Mouse (Mus musculus) midbrain, embryonic 16.5 days (tissue): Measurements from ENCODE around the gene Dusp10. TPM values are rescaled to one million over a fixed set of nuclear protein-coding genes. Genes with fewer than 3 reads are reported as not detected.

Experiments used
- ATAC-seq: fragments of 200-750 bp; cut with Nextera tagmentation; 2 replicates; pipeline ENCODE4 v1.8.0; 2017; ENCODE audit warnings: moderate TSS enrichment
- H3K27ac ChIP-seq: fragments of 300-500 bp; sonication (generic); 2 replicates; pipeline ENCODE4 v1.5.1; 2014; ENCODE audit warnings: mild to moderate bottlenecking, low read length, mixed read lengths
- H3K27me3 ChIP-seq: fragments of 300-500 bp; sonication (generic); 2 replicates; pipeline ENCODE4 v1.6.1; 2014; ENCODE audit warnings: low read depth, low read length, mixed read lengths; ENCODE audit not compliant: control insufficient read depth, insufficient read depth
- H3K36me3 ChIP-seq: fragments of 300-500 bp; sonication (generic); 2 replicates; pipeline ENCODE4 v1.6.1; 2014; ENCODE audit warnings: mild to moderate bottlenecking, low read length, moderate library complexity, mixed read lengths; ENCODE audit not compliant: control insufficient read depth, insufficient read depth
- H3K4me1 ChIP-seq: fragments of 300-500 bp; sonication (generic); 2 replicates; pipeline ENCODE4 v1.6.1; 2014; ENCODE audit warnings: mild to moderate bottlenecking, low read length, mixed read lengths; ENCODE audit not compliant: control insufficient read depth, insufficient read depth
- H3K4me2 ChIP-seq: fragments of 300-500 bp; sonication (generic); 2 replicates; pipeline ENCODE4 v1.6.1; 2014; ENCODE audit warnings: mild to moderate bottlenecking, low read length, mixed read lengths
- H3K4me3 ChIP-seq: fragments of 300-500 bp; sonication (generic); 2 replicates; pipeline ENCODE4 v1.5.1; 2014; ENCODE audit warnings: low read depth, mild to moderate bottlenecking, low read length, moderate library complexity, mixed read lengths
- H3K9ac ChIP-seq: fragments of 300-500 bp; sonication (generic); 2 replicates; pipeline ENCODE4 v1.6.1; 2014; ENCODE audit warnings: low read depth, low read length, mixed read lengths
- H3K9me3 ChIP-seq: fragments of 300-500 bp; sonication (generic); replicated peaks from 2 replicates; pipeline ENCODE4 v1.6.1; 2014; ENCODE audit warnings: mild to moderate bottlenecking, low read length, mixed read lengths; ENCODE audit not compliant: control insufficient read depth, poor library complexity, severe bottlenecking
- WGBS: fragments of 180-500 bp; shearing (Covaris S2); extraction: QIAGEN DNeasy Blood & Tissue Kit; methylation state at CpG from one replicate; pipeline ENCODE4 v1.1.7; 2014; 5-methylcytosine and 5-hydroxymethylcytosine counted together
- polyA plus RNA-seq: library from polyadenylated mRNA; unstranded; fragments of >200 nt; fragmentation: Nextera tagmentation; extraction: Ambion mirVana; gene quantifications from 2 replicates; pipeline ENCODE4 v1.2.1, GENCODE M21; 2015

Dusp10 gene
- polyA plus RNA-seq, 1 experiment from 2014 or later = 5.2 TPM

DNA sequence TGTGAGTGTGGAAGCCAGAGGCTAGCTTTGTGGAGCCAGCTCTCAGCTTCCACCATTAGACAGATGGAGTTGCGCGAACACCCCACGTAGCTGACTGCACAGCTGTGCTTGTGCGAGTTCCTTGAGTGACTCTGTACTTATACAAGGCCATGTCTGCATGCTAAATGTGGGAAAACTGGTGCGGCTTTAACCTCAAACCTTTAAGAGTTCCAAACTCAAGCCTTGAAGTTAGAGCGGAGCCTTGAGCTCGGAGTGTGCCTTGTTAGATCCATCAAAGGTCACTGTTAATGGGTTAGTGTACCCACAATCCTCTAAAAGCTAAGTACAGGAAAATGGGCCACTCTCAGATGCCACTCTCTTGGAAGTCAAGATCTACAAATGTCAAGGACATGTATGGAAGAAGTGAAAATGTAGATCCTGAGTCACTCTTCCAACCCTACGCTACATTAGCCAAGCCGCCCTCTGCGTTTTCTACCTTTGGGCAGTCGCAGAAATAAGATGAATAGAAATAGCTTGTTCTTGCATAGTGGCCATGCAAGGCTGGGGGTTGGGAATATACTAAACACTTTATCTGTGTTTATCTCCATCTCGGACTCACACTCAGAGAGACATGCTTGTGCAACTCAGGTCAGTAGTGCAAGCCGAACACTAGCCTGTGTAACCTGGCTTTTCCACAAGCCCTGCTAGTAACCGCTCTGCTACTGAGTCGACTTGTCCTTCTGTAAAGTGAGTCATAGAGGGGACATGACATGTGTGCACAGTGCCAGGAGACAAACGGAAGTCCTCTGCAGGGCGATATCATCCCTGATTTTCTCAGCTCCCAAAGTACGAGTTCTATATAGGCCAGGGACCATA is 54.8 kb downstream of the Dusp10 start:
- Histone ChIP-seq H3K4me3 (no peak overlapping the region), H3K9me3 (no peaks in the 10 kb centered on the region), H3K27ac (no peak overlapping the region), H3K4me2 (no peak overlapping the region), H3K4me1 (peaks cover 7% of the 10 kb centered on the region; the same call in 1 of the 2 replicates), H3K36me3 (no peaks in the 10 kb centered on the region), H3K9ac (no peak overlapping the region), H3K27me3 (no peaks in the 10 kb centered on the region)
- WGBS = 96% methylated on average over 18 of the region's 18 CpGs
- no peak for ATAC-seq

DNA sequence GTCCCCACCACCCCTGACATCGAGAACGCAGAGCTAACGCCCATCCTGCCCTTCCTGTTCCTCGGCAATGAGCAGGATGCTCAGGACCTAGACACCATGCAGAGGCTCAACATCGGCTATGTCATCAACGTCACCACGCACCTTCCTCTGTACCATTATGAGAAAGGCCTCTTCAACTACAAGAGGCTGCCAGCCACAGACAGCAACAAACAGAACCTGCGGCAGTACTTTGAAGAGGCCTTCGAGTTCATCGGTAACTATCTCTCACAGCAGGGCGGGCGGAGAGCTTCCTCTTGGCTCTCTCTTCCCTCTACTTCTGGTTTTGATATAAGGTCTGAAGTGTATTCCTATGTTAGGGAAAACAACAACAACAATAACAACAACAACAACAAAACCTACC is 55.9 kb downstream of the Dusp10 start:
- no peaks in the 10 kb centered on the region for H3K9me3 ChIP-seq
- no peaks in the 10 kb centered on the region for H3K36me3 ChIP-seq
- H3K4me2 ChIP-seq = no peak overlapping the region
- H3K4me3 ChIP-seq = no peak overlapping the region
- no peak overlapping the region for H3K27ac ChIP-seq
- peaks cover 7% of the 10 kb centered on the region; the same call in 1 of the 2 replicates for H3K4me1 ChIP-seq
- no peak for ATAC-seq
- H3K9ac ChIP-seq = no peak overlapping the region
- 97% methylated on average over 12 of the region's 12 CpGs for WGBS
- H3K27me3 ChIP-seq = no peaks in the 10 kb centered on the region

- Histone ChIP-seq H3K9me3 (no peaks in the 10 kb centered on the region), H3K36me3 (no peaks in the 10 kb centered on the region), H3K4me1 (no peaks in the 10 kb centered on the region), H3K4me2 (no peak overlapping the region), H3K9ac (no peak overlapping the region), H3K4me3 (no peak overlapping the region), H3K27ac (no peak overlapping the region), H3K27me3 (no peaks in the 10 kb centered on the region)
- ATAC-seq = no peak
- 81% methylated on average over 6 of the region's 6 CpGs for WGBS
Measured at GRCm38 (mm10) chr1:184076065-184076464, 63.0 kb downstream of the Dusp10 start.

DNA sequence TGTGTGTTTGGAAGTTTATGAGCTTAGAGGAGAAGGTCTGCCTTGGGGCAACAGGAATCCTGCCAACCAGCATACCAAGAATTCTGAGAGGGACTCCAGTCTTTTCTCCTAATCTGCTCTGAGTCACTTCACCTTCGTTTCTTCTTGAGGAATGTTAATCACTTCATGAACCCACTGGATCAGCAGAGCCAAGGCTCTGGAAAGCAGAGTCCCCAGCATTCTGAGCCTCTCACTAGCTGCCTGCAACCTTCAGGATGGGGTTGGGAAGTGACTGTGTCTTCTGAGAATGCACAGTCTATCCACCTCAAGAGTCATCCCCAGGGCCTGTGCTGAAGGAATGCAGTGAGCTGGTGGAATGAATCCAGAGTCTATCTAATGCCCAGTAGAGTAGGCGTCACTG is 63.7 kb downstream of the Dusp10 start:
- Histone ChIP-seq H3K36me3 (no peaks in the 10 kb centered on the region), H3K4me1 (no peaks in the 10 kb centered on the region), H3K27me3 (no peaks in the 10 kb centered on the region), H3K4me2 (no peak overlapping the region), H3K9ac (no peak overlapping the region), H3K4me3 (no peak overlapping the region), H3K27ac (no peak overlapping the region), H3K9me3 (no peaks in the 10 kb centered on the region)
- whole genome bisulfite sequencing = 57% methylated on average over 2 of the region's 2 CpGs
- ATAC-seq = no peak

DNA sequence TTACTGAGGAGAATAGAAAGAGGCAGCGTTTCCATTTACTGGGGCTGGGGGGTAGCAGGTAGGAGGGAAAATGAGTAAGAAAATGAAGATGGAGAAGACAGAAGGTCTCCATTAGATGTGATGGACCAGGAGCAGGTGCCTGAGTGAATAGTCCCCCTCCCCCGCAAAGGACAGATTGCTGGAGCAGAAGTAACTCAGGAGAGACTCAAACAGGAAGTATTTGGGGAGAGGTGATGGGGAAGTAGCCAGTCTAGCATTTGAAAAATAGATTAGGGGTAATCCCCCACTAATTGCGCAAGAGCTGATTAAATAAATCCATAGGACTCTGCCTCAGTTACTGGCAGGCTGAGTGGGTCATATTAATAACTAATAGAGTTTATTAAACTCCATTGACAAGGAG is 66.2 kb downstream of the Dusp10 start:
- ATAC-seq = no peak
- 93% methylated on average over 3 of the region's 3 CpGs for WGBS

GRCm38 (mm10) chr1:184082661-184083060 is 69.6 kb downstream of the Dusp10 start:
- Histone ChIP-seq H3K9me3 (no peaks in the 10 kb centered on the region), H3K36me3 (no peaks in the 10 kb centered on the region), H3K27me3 (no peaks in the 10 kb centered on the region), H3K4me1 (no peaks in the 10 kb centered on the region), H3K27ac (no peak overlapping the region), H3K4me3 (no peak overlapping the region), H3K4me2 (no peak overlapping the region), H3K9ac (no peak overlapping the region)
- ATAC-seq = no peak
- WGBS = 80% methylated on average over 3 of the region's 3 CpGs

More for the DNA sequence above, 66.2 kb downstream of the Dusp10 start:
- no peak overlapping the region for H3K4me2 ChIP-seq
- H3K27ac ChIP-seq = no peak overlapping the region
- H3K9ac ChIP-seq = no peak overlapping the region
- H3K4me1 ChIP-seq = no peaks in the 10 kb centered on the region
- H3K36me3 ChIP-seq = no peaks in the 10 kb centered on the region
- H3K9me3 ChIP-seq = no peaks in the 10 kb centered on the region
- no peaks in the 10 kb centered on the region for H3K27me3 ChIP-seq
- no peak overlapping the region for H3K4me3 ChIP-seq

- H3K9me3 ChIP-seq = no peaks in the 10 kb centered on the region
- H3K27ac ChIP-seq = no peak overlapping the region
- H3K27me3 ChIP-seq = no peaks in the 10 kb centered on the region
- 86% methylated on average over 7 of the region's 7 CpGs for WGBS
- no peaks in the 10 kb centered on the region for H3K4me1 ChIP-seq
- H3K9ac ChIP-seq = no peak overlapping the region
- no peak overlapping the region for H3K4me3 ChIP-seq
- no peak for ATAC-seq
- no peaks in the 10 kb centered on the region for H3K36me3 ChIP-seq
- no peak overlapping the region for H3K4me2 ChIP-seq
Measured at GRCm38 (mm10) chr1:184083166-184083565, 70.1 kb downstream of the Dusp10 start.

DNA sequence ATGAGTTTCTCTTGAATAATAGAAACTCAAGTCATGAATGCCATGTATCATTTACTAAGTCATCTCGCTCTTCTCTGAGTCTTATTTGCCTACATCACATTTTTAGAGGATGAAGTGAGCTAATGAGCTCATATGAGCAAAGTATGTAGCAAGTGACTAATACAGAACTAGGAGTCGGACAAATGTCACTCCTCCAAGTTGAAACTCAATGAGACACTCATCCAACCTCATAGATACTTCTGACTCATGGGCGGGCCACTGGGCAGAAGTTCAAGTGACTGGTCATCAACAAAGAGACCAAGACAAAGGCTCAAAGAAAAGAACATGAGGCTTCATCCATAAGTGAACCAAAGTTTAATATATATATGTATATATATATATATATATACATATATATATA is 71.9 kb downstream of the Dusp10 start:
- Histone ChIP-seq H3K9ac (no peak overlapping the region), H3K9me3 (no peaks in the 10 kb centered on the region), H3K27ac (no peak overlapping the region), H3K27me3 (no peaks in the 10 kb centered on the region), H3K4me2 (no peak overlapping the region), H3K4me3 (no peak overlapping the region), H3K4me1 (no peaks in the 10 kb centered on the region), H3K36me3 (no peaks in the 10 kb centered on the region)
- no peak for ATAC-seq
- 92% methylated on average over 3 of the region's 3 CpGs for WGBS

DNA sequence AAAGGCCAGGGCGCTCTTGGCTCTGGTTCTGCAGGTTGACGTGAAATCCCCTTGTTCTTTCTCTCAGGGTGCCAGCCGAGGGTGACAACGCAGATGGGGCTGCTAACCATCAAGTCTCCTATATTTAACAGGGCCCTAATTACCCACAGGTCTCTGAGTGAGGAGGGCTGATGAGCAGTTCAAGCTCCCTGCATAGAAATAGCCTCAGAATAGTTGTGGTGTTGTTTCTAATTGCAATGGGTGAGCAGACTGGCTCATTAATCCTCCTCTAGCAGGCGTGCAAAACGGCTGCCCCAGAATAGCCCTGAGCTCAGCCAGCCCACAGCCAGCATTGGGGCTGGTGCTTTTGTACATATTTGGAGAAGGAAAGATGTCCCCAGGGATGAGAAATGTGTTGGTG is 77.4 kb downstream of the Dusp10 start:
- Histone ChIP-seq H3K27me3 (no peaks in the 10 kb centered on the region), H3K4me1 (no peaks in the 10 kb centered on the region), H3K4me2 (no peak overlapping the region), H3K36me3 (no peaks in the 10 kb centered on the region), H3K9ac (no peak overlapping the region), H3K9me3 (no peaks in the 10 kb centered on the region), H3K4me3 (no peak overlapping the region), H3K27ac (no peak overlapping the region)
- WGBS = 52% methylated on average over 6 of the region's 6 CpGs
- ATAC-seq = no peak
